Mouse (Mus musculus) midbrain, embryonic 10.5 days (tissue): ENCODE measurements around the gene Egfem1. TPM values are rescaled to one million over a fixed set of nuclear protein-coding genes. Genes with fewer than 3 reads are reported as not detected.

ENCODE experiments used
- DNase-seq: peaks from one replicate; pipeline ENCODE4 v3.0.0-alpha.2; 2017; ENCODE audit warnings: low spot score
- H3K27ac ChIP-seq: fragments of 300-500 bp; sonication (generic); replicated peaks from 2 replicates; pipeline ENCODE4 v1.5.1; 2016; ENCODE audit warnings: mild to moderate bottlenecking
- H3K27me3 ChIP-seq: fragments of 300-500 bp; sonication (generic); 2 replicates; pipeline ENCODE4 v1.6.1; 2016; ENCODE audit warnings: low read depth, mild to moderate bottlenecking; ENCODE audit not compliant: poor library complexity, severe bottlenecking
- H3K36me3 ChIP-seq: fragments of 300-500 bp; sonication (generic); 2 replicates; pipeline ENCODE4 v1.6.1; 2016; ENCODE audit warnings: mild to moderate bottlenecking, moderate library complexity
- H3K4me1 ChIP-seq: fragments of 300-500 bp; sonication (generic); 2 replicates; pipeline ENCODE4 v1.6.1; 2016
- H3K4me3 ChIP-seq: fragments of 300-500 bp; sonication (generic); 2 replicates; pipeline ENCODE4 v1.5.1; 2016; ENCODE audit warnings: mild to moderate bottlenecking, moderate library complexity
- H3K9me3 ChIP-seq: fragments of 300-500 bp; sonication (generic); replicated peaks from 2 replicates; pipeline ENCODE4 v1.6.1; 2016; ENCODE audit warnings: mild to moderate bottlenecking
- WGBS: fragments of 180-500 bp; shearing (Covaris S2); methylation state at CpG from one replicate; pipeline ENCODE4 v1.1.7; 2016; 5-methylcytosine and 5-hydroxymethylcytosine counted together
- polyA plus RNA-seq: library from polyadenylated mRNA; unstranded; fragments of >200 nt; fragmentation: Nextera tagmentation; extraction: Ambion mirVana; gene quantifications from 2 replicates; pipeline ENCODE4 v1.2.1, GENCODE M21; 2016

The Egfem1 gene
- 10.7 and 13.7 TPM in 2 replicates for polyA plus RNA-seq

DNA sequence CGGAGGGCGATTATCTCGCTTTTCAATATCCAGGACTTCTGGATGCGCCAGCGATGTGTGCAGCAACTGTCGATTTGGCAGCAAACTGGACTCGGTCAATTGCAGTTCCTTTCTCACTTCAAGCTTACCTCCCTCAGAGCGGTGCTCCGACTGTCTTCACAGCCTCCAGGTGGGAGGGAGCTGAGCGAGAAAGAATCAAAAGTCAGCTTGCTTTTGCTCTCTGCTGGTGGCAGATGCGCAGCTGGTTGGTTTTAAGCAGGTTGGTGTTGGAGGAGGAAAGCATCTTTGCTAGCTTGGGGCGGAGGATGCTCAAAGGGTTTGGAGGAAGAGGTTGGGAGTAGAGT is at the start of gene Egfem1:
TSS of gene Egfem1 (plus strand) at position 72 of the 344 bp plus-strand sequence.
- DNase-seq = no peak
- Histone ChIP-seq H3K4me3 (peak within 1 kb of the TSS; percentile 77), H3K27ac (peak within 1 kb of the TSS; percentile 85), H3K9me3 (no peaks in the 10 kb centered on the region), H3K4me1 (peaks cover 40% of the 10 kb centered on the region), H3K27me3 (peaks cover 69% of the 10 kb centered on the region), H3K36me3 (no peaks in the 10 kb centered on the region)
- WGBS = 3% methylated on average over 12 of the region's 12 CpGs

DNA sequence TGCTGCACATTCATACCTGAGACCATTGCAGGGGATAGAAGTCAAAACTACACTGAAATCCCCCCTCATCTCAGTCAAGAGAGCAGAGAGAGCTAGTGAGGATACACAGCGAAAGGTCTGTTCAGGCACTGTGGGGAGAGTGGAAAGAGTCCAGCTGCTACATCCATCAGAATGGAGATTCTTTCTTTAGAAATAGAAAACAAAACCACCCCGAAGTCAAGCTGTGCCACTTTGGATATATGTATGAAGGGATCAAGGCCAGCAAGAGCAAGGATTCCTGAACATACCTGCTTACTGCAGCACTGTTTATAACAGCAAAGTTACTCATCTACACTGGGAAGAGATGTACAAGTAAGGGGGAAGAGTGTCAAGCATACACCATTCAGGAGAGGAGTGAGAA is 48.7 kb upstream of the Egfem1 start:
- WGBS = 79% methylated on average over 2 of the region's 2 CpGs
- DNase-seq = no peak
- H3K9me3 ChIP-seq = no peaks in the 10 kb centered on the region
- no peaks in the 10 kb centered on the region for H3K27me3 ChIP-seq
- no peak overlapping the region for H3K27ac ChIP-seq
- H3K4me3 ChIP-seq = no peak overlapping the region
- peaks cover 5% of the 10 kb centered on the region; the same call in 1 of the 2 replicates for H3K4me1 ChIP-seq
- no peaks in the 10 kb centered on the region for H3K36me3 ChIP-seq

- DNase-seq = peak; percentile 32
- 7% methylated on average over 3 of the region's 3 CpGs for WGBS
- Histone ChIP-seq H3K4me3 (no peak overlapping the region), H3K27me3 (no peaks in the 10 kb centered on the region), H3K9me3 (no peaks in the 10 kb centered on the region; the same call in 1 of the 2 replicates), H3K4me1 (peaks cover 10% of the 10 kb centered on the region), H3K36me3 (0 out of 2 replicates have a peak, but pooled peaks cover 2% of the 10 kb centered on the region), H3K27ac (no peak overlapping the region)
Measured at GRCm38 (mm10) chr3:29036146-29036545, 45.7 kb upstream of the Egfem1 start.

DNA sequence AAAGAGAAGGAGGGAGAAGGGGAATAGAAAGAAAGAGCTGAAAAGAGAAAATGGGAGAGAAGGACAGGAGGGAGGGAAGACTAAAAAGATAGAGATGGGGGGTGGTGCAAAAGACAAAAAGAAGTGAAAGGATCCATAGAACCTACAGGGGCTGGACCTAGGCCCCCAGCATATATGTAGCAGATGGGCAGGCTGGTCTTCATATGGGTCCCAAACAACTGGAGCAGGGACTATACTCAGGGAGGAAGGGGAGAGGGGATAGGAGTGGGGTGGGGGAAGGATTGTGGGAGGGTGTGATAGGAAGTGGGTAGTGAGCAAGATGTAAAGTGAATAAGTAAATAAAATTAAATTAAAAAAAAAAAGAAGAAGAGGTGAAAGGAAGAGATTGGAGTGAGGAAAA is 45.2 kb upstream of the Egfem1 start:
- DNase-seq = no peak
- H3K27ac ChIP-seq = no peak overlapping the region

DNA sequence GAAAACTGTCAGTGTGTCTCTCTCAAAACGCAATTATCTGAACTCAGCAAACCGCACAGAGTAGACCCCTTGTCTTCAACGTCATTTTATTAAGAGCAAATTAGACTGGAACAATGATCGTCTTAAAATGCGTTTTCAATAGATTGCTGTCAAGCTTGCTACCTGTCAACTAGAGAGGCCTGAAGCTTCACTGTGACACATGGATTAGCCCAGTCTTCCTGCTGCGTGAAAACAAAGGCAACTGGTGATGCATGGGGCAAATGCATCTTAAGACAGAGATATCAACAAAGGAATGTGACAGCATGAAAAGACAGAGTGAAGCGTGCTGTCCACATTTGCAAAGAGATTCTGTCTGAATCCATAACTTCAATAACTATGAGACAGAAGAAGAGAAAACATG is 41.8 kb upstream of the Egfem1 start:
- H3K27me3 ChIP-seq = no peaks in the 10 kb centered on the region
- H3K4me1 ChIP-seq = peaks cover 10% of the 10 kb centered on the region
- peak; percentile 53 for DNase-seq
- H3K36me3 ChIP-seq = 0 out of 2 replicates have a peak, but pooled peaks cover 2% of the 10 kb centered on the region
- H3K27ac ChIP-seq = no peak overlapping the region
- no peak overlapping the region for H3K4me3 ChIP-seq
- no peaks in the 10 kb centered on the region; the same call in 1 of the 2 replicates for H3K9me3 ChIP-seq
- 39% methylated on average over 7 of the region's 7 CpGs for WGBS

More for the DNA sequence above, 45.2 kb upstream of the Egfem1 start:
- Histone ChIP-seq H3K4me3 (no peak overlapping the region), H3K4me1 (peaks cover 10% of the 10 kb centered on the region), H3K9me3 (no peaks in the 10 kb centered on the region; the same call in 1 of the 2 replicates), H3K36me3 (0 out of 2 replicates have a peak, but pooled peaks cover 2% of the 10 kb centered on the region), H3K27me3 (no peaks in the 10 kb centered on the region)

DNA sequence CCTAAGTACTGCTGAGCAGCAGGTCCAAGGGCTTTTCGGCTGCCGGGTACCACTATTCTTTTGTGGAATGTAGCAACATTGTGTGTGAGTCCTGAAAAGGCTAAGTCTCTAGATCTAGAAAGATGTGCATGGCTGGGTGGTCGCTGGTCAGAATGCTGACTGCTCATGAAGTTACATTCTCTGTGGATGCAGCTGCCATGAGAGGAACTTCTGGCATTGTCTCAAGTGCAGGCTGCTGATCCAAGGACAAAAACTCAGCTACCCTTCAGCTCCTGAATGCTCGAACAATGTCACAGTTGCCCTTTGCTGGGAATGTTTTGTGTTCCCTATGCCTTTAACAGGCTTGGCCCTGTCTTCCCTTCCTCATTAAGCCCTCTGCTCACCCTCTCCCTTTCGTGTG is 35.5 kb upstream of the Egfem1 start:
- H3K27me3 ChIP-seq = no peaks in the 10 kb centered on the region
- WGBS = 30% methylated on average over 5 of the region's 5 CpGs
- H3K27ac ChIP-seq = peak overlapping the region; percentile 69
- H3K9me3 ChIP-seq = no peaks in the 10 kb centered on the region
- peak; percentile 56 for DNase-seq
- peaks cover 16% of the 10 kb centered on the region for H3K4me1 ChIP-seq
- H3K36me3 ChIP-seq = no peaks in the 10 kb centered on the region
- no peak overlapping the region for H3K4me3 ChIP-seq

- no peaks in the 10 kb centered on the region for H3K27me3 ChIP-seq
- H3K4me3 ChIP-seq = no peak overlapping the region
- 77% methylated on average over 14 of the region's 14 CpGs for WGBS
- no peak for DNase-seq
- no peaks in the 10 kb centered on the region for H3K9me3 ChIP-seq
- H3K27ac ChIP-seq = peak overlapping the region; percentile 69
- no peaks in the 10 kb centered on the region for H3K36me3 ChIP-seq
- H3K4me1 ChIP-seq = peaks cover 16% of the 10 kb centered on the region
Measured at GRCm38 (mm10) chr3:29047273-29047932, 34.4 kb upstream of the Egfem1 start.

DNA sequence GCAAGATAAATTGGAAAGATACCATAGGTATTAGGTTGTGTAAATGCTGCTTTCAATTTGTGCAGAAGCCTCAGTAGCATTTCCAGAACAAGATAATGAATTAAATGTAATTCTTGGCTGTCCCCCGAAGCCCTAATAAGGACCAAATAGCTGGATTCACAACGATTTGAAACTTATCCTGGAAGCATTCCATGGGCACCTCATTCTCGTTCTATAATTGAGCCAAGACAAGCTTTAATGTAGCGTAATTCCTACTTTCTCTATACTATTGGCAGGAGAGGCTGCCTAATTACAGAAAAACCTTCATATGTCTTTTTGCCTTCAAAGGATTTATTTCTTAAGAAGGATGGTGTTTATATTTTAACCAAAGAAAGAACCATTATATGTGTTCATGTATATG is 18.7 kb upstream of the Egfem1 start:
- Histone ChIP-seq H3K27me3 (no peaks in the 10 kb centered on the region), H3K4me3 (no peak overlapping the region), H3K4me1 (no peaks in the 10 kb centered on the region), H3K27ac (no peak overlapping the region), H3K9me3 (no peaks in the 10 kb centered on the region), H3K36me3 (no peaks in the 10 kb centered on the region)
- no peak for DNase-seq
- 87% methylated on average over 4 of the region's 4 CpGs for WGBS

- H3K4me3 ChIP-seq = no peak overlapping the region
- H3K27me3 ChIP-seq = no peaks in the 10 kb centered on the region
- 83% methylated on average over 6 of the region's 6 CpGs for WGBS
- no peak overlapping the region for H3K27ac ChIP-seq
- no peaks in the 10 kb centered on the region for H3K9me3 ChIP-seq
- no peaks in the 10 kb centered on the region for H3K36me3 ChIP-seq
- H3K4me1 ChIP-seq = no peaks in the 10 kb centered on the region
- DNase-seq = no peak
Measured at GRCm38 (mm10) chr3:29068428-29069098, 13.3 kb upstream of the Egfem1 start.

- 91% methylated on average over 4 of the region's 4 CpGs for WGBS
- Histone ChIP-seq H3K27me3 (no peaks in the 10 kb centered on the region), H3K36me3 (no peaks in the 10 kb centered on the region), H3K4me3 (no peak overlapping the region), H3K4me1 (peaks cover 10% of the 10 kb centered on the region), H3K9me3 (no peaks in the 10 kb centered on the region), H3K27ac (no peak overlapping the region)
- DNase-seq = no peak
Measured at GRCm38 (mm10) chr3:29071315-29071714, 10.5 kb upstream of the Egfem1 start.

DNA sequence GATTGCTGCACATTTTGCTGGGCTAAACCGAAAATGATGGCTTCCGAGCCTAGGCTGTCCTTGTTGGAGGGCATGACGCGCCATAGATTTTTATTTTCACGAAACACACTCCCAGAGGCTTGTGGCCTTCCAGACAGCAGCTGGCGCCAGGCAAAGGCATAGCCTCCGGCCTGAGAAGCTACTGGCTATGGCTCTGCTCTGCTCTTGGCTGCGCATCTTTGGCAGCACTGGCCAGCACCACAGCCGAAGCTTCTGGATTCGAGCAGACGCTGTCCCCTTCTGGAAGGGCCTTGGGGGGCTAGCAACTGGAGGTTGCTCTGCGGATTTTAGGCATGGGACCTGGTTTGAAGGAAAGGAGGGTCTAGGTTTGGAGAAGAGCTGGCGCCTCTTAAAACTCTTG is 306 bp upstream of the Egfem1 start:
- H3K4me3 ChIP-seq = peak overlapping the region; percentile 77
- H3K27ac ChIP-seq = peak overlapping the region; percentile 85
- H3K4me1 ChIP-seq = peaks cover 40% of the 10 kb centered on the region
- no peaks in the 10 kb centered on the region for H3K9me3 ChIP-seq
- peak; percentile 50 for DNase-seq
- H3K36me3 ChIP-seq = no peaks in the 10 kb centered on the region
- H3K27me3 ChIP-seq = peaks cover 69% of the 10 kb centered on the region
- 17% methylated on average over 13 of the region's 13 CpGs for WGBS

DNA sequence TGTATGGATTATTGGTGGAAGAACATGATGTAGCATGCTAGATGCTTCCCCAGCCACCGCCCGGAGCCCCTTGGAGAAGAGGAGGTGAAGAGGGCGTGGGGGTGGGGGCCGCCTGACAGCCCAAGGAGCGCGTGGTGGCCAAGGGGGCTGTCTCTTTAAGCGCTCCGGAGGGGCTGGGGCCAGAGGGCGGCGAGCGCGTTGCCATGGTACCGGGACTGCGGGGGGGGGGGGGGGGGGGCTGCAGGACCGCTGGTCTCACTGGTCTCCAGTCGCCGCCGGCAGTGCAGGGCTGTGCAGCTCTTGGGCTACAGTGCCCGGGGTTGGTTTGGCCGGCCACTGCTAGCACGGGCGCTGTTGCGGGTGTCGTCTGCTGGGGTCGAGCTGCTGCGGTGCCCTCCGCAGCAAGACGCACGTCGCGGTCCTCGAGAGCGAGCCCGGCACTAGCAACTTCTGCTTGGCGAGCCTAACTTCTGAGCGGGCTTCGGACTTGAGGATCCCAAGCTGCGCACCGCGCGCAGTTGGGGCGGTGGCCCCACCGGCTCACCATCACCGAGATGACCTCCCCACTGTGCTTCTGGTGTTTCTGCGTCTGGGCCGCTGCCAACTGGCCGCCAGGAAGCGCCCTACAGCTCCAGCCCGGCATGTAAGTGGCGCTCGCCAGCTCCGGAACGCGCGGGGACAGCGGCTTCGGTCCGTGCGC is 623 bp downstream of the Egfem1 start:
- WGBS = under 1% methylated on average over 54 of the region's 59 CpGs
- peaks cover 40% of the 10 kb centered on the region for H3K4me1 ChIP-seq
- peak; percentile 82 for DNase-seq
- no peaks in the 10 kb centered on the region for H3K9me3 ChIP-seq
- peak overlapping the region; percentile 77 for H3K4me3 ChIP-seq
- peaks cover 69% of the 10 kb centered on the region for H3K27me3 ChIP-seq
- peaks cover 4% of the 10 kb centered on the region; the same call in 1 of the 2 replicates for H3K36me3 ChIP-seq
- H3K27ac ChIP-seq = peak overlapping the region; percentile 85

GRCm38 (mm10) chr3:29082996-29083350 is 1.1 kb downstream of the Egfem1 start:
- H3K9me3 ChIP-seq = no peaks in the 10 kb centered on the region
- H3K4me3 ChIP-seq = peak overlapping the region; percentile 77
- H3K27me3 ChIP-seq = peaks cover 69% of the 10 kb centered on the region
- peaks cover 5% of the 10 kb centered on the region; the same call in 1 of the 2 replicates for H3K36me3 ChIP-seq
- peak overlapping the region; percentile 85 for H3K27ac ChIP-seq
- 3% methylated on average over 12 of the region's 12 CpGs for WGBS
- peaks cover 40% of the 10 kb centered on the region for H3K4me1 ChIP-seq
- no peak for DNase-seq
